Mouse (Mus musculus) heart, postnatal 0 days (tissue): ENCODE data around the gene Prdx3. TPM values are rescaled to one million over a fixed set of nuclear protein-coding genes. Genes with fewer than 3 reads are reported as not detected.

Experiments
- ATAC-seq: fragments of 200-750 bp; cut with Nextera tagmentation; 2 replicates; pipeline ENCODE4 v1.8.0; 2017; ENCODE audit warnings: low read depth, moderate number of reproducible peaks, moderate library complexity; ENCODE audit not compliant: insufficient read depth
- DNase-seq: peaks from one replicate; pipeline ENCODE4 v3.0.0-alpha.2; 2016; ENCODE audit warnings: low spot score
- H3K27ac ChIP-seq: fragments of 300-500 bp; sonication (generic); 2 replicates; pipeline ENCODE4 v1.5.1; 2014; ENCODE audit warnings: low read depth, mild to moderate bottlenecking
- H3K27me3 ChIP-seq: fragments of 300-500 bp; sonication (generic); 2 replicates; pipeline ENCODE4 v1.6.1; 2014; ENCODE audit warnings: low read length, mixed read lengths; ENCODE audit not compliant: control insufficient read depth, insufficient read depth
- H3K36me3 ChIP-seq: fragments of 300-500 bp; sonication (generic); replicated peaks from 2 replicates; pipeline ENCODE4 v1.6.1; 2014; ENCODE audit warnings: low read length, mixed read lengths; ENCODE audit not compliant: control insufficient read depth, insufficient read depth
- H3K4me1 ChIP-seq: fragments of 300-500 bp; sonication (generic); 2 replicates; pipeline ENCODE4 v1.6.1; 2014; ENCODE audit warnings: antibody characterized with exemption; ENCODE audit not compliant: control insufficient read depth, insufficient read depth
- H3K4me2 ChIP-seq: fragments of 300-500 bp; sonication (generic); 2 replicates; pipeline ENCODE4 v1.6.1; 2014; ENCODE audit warnings: low read depth, mild to moderate bottlenecking, low read length, moderate library complexity
- H3K4me3 ChIP-seq: fragments of 300-500 bp; sonication (generic); 2 replicates; pipeline ENCODE4 v1.5.1; 2014; ENCODE audit warnings: low read depth, low read length
- H3K9ac ChIP-seq: fragments of 300-500 bp; sonication (generic); replicated peaks from 2 replicates; pipeline ENCODE4 v1.6.1; 2014; ENCODE audit warnings: low read depth, low read length, mixed read lengths
- H3K9me3 ChIP-seq: fragments of 300-500 bp; sonication (generic); replicated peaks from 2 replicates; pipeline ENCODE4 v1.6.1; 2016; ENCODE audit warnings: low read length; ENCODE audit not compliant: control insufficient read depth
- CTCF ChIP-seq: IDR thresholded peaks from 2 replicates; pipeline ENCODE4 v1.5.1; 2016; ENCODE audit warnings: antibody characterized with exemption, control low read depth, low read depth
- EP300 ChIP-seq: IDR thresholded peaks from 2 replicates; pipeline ENCODE4 v1.6.1; 2016; ENCODE audit warnings: antibody characterized with exemption, low read depth
- WGBS: fragments of 180-500 bp; shearing (Covaris S2); extraction: QIAGEN DNeasy Blood & Tissue Kit; methylation state at CpG from one replicate; pipeline ENCODE4 v1.1.7; 2014; 5-methylcytosine and 5-hydroxymethylcytosine counted together
- polyA plus RNA-seq: library from polyadenylated mRNA; unstranded; fragments of >200 nt; fragmentation: Nextera tagmentation; extraction: Ambion mirVana; gene quantifications from 2 replicates; pipeline ENCODE4 v1.2.1, GENCODE M21; 2015
- total RNA-seq: library from RNA; depleted of rRNA; stranded (reverse); fragments of >200 nt; gene quantifications from 2 replicates; pipeline ENCODE4 v1.2.3, GENCODE M21; 2014; ENCODE audit warnings: low replicate concordance; rRNA removed

The Prdx3 gene
- total RNA-seq (275 and 312 TPM in 2 replicates), polyA plus RNA-seq (303 and 307 TPM in 2 replicates)

DNA sequence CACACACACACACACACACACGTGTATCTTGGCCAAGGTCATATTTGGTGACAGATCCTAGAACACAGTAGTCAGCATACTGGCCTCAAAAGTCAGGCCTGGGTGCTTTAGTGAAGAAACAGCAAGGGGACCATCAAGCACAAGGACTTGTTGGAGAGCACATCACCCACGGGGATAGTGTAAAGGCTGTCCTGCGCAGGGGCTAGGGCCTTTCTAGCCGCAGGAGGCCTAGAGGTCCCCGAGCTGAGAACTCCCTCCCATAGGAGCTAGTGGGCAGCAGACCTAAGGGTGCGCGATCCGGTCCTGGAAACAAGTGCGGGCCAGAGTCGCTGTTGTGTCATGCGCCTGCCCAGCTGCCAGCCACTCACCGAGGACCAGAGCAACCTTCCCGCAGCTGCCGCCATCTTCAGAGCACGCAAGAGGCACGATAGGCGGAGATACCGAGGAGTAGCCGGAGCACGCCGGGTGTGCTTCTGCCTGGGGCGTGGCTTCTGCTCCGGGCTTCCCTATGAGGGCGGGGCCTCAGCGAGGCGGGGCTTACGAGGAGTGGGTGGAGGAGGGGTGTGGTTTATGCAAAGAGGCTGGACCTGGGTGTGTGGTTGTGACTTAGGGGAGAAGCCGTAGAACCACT lies at the start of gene Prdx3:
Prdx3 (minus strand) TSS at position 493 of the 631 bp plus-strand sequence.
- H3K4me3 ChIP-seq: peak within 1 kb of the TSS; percentile 67
- no peaks in the 10 kb centered on the region for H3K9me3 ChIP-seq
- peak within 1 kb of the TSS; percentile 76 for H3K4me2 ChIP-seq
- H3K27ac ChIP-seq: peak within 1 kb of the TSS; percentile 97
- no peaks in the 10 kb centered on the region for H3K27me3 ChIP-seq
- peak within 1 kb of the TSS; percentile 75 for H3K9ac ChIP-seq
- H3K4me1 ChIP-seq: peaks cover 9% of the 10 kb centered on the region
- peaks cover 19% of the 10 kb centered on the region for H3K36me3 ChIP-seq
- DNase-seq (peak; percentile 97), ATAC-seq (peak; percentile 99)
- TF ChIP-seq CTCF (peak; percentile 30), EP300 (no peak)
- under 1% methylated on average over 28 of the region's 28 CpGs for WGBS

DNA sequence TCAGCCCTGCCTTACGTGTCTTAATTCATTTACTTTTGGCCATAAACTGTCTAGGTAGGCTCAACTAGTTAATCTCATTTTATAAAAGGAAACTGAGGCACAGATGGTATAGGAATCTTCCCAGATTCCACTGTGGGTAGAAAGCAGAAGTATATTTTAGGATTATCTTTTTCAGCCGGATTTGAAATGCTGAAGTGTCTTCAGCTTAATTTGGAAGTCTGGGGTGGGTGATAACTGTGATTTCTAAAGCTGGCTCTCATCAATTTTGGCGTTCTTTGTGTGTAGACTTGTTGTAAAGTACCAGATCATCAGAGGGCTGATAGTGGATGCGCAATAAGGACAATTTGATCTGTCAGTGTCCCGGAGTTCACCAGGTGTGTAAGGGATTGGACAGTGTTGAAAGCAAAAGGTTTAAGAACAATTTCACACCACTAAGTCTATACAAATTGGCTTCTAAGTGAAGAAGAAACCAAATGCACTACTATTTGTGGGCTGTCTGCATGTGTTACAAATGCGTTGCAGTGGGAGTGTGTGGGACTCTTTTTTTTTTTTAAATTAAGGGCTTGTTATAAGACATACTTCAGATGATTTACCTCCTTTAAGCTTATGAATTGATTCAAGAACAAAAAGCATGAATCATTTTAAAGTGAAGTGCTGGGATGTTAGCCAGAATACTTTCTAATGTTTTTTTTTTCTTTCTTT lies 42.7 kb upstream of the Prdx3 start:
- Histone ChIP-seq H3K4me2 (no peak overlapping the region), H3K36me3 (no peaks in the 10 kb centered on the region), H3K4me1 (peaks cover 20% of the 10 kb centered on the region), H3K27ac (no peak overlapping the region), H3K9ac (no peak overlapping the region), H3K9me3 (no peaks in the 10 kb centered on the region), H3K4me3 (no peak overlapping the region), H3K27me3 (no peaks in the 10 kb centered on the region)
- no peak for DNase-seq
- ATAC-seq: no peak
- 71% methylated on average over 6 of the region's 6 CpGs for WGBS
- TF ChIP-seq EP300: no peak
- TF ChIP-seq CTCF: no peak

DNA sequence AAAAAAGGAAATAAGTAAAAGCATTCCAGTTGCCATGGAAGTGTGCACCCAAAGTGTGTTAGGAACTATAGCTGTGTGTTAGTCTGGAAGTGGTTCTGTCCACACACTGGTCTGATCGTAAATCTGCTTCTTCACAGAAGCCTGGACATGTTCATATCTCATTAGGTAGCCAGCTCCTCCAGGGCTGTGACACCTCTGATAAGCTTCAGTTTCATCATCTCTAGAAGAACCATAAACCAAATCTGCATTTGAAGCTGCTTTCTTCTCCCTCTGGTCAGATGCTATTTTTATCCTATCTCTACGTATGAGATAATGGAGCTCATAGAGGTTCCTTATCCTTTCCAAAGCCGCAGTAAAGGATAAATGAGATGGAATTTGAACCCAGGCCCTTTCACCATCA lies 41.5 kb upstream of the Prdx3 start:
- Histone ChIP-seq H3K27me3 (no peaks in the 10 kb centered on the region), H3K4me2 (no peak overlapping the region), H3K9me3 (no peaks in the 10 kb centered on the region), H3K4me1 (peaks cover 29% of the 10 kb centered on the region), H3K4me3 (no peak overlapping the region), H3K9ac (no peak overlapping the region), H3K27ac (peak overlapping the region; percentile 61), H3K36me3 (0 out of 2 replicates have a peak, but pooled peaks cover 2% of the 10 kb centered on the region)
- DNase-seq (no peak), ATAC-seq (no peak)
- TF ChIP-seq CTCF (no peak), EP300 (no peak)
- 22% methylated on average over 3 of the region's 3 CpGs for WGBS

DNA sequence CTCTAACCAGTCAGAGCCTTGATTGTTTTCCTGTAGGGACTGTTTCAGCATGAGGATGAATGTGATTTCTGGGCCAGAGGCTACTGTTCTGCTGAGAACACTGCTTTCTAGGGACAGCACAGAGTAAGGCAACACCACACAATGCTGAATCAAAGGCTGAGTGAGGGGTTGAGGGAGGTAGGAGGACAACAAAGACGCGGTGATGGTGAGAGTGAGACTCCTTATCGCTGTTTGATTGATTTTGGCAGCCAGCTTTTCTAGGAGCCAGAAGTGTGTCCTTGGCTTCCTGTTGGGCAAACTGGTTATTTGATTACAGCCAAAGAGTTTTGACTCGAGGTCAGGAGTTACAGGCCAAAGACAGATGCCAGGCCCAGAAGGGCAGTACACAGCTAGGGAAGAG lies 40.9 kb upstream of the Prdx3 start:
- Histone ChIP-seq H3K4me3 (no peak overlapping the region), H3K9ac (no peak overlapping the region), H3K4me1 (peaks cover 30% of the 10 kb centered on the region), H3K36me3 (0 out of 2 replicates have a peak, but pooled peaks cover 3% of the 10 kb centered on the region), H3K27ac (peak overlapping the region; percentile 61), H3K27me3 (no peaks in the 10 kb centered on the region), H3K9me3 (no peaks in the 10 kb centered on the region), H3K4me2 (no peak overlapping the region)
- DNase-seq (peak; percentile 12), ATAC-seq (peak; percentile 55)
- 9% methylated on average over 4 of the region's 4 CpGs for WGBS
- TF ChIP-seq EP300 (no peak), CTCF (no peak)

DNA sequence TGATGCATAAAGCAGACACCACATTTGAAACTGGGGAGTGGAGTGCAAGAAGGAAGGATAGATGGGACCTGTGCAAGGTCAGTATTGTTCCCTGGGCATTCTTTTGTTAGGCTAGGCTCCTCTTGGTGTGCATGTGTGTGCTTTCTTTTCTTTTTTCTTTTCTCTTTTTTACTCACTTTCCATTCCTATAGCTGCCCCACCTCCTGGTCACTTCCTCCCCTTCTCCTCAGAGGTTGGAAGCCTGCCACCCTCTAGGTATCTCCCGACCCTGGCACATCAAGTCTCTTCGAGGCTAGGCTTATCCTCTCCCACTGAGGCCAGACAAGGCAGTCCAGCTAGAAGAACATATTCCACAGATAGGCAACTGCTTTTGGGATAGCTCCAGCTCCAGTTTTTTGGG lies 37.3 kb upstream of the Prdx3 start:
- no peaks in the 10 kb centered on the region for H3K9me3 ChIP-seq
- no peak overlapping the region for H3K9ac ChIP-seq
- H3K27ac ChIP-seq: peak overlapping the region; percentile 15; the same call in 1 of the 2 replicates
- TF ChIP-seq CTCF (no peak), EP300 (no peak)
- no peak for ATAC-seq
- DNase-seq: no peak
- H3K4me3 ChIP-seq: no peak overlapping the region
- 0 out of 2 replicates have a peak, but pooled peaks cover 3% of the 10 kb centered on the region for H3K36me3 ChIP-seq
- H3K27me3 ChIP-seq: no peaks in the 10 kb centered on the region
- H3K4me2 ChIP-seq: no peak overlapping the region
- 19% methylated on average over 2 of the region's 2 CpGs for WGBS
- peaks cover 30% of the 10 kb centered on the region for H3K4me1 ChIP-seq
